Mouse (Mus musculus) bone marrow macrophage, adult 2 months (primary cell): ENCODE measurements around the gene Akap7. TPM values are rescaled to one million over a fixed set of nuclear protein-coding genes. Genes with fewer than 3 reads are reported as not detected.

Source experiments
- H3K27ac ChIP-seq: 2 replicates; pipeline ENCODE4 v1.5.1; 2012; ENCODE audit warnings: low read depth, low read length; ENCODE audit not compliant: insufficient read depth
- H3K4me1 ChIP-seq: 2 replicates; pipeline ENCODE4 v1.6.1; 2012; ENCODE audit warnings: low read length; ENCODE audit not compliant: control insufficient read depth, insufficient read depth
- H3K4me3 ChIP-seq: 2 replicates; pipeline ENCODE4 v1.5.1; 2012; ENCODE audit warnings: mild to moderate bottlenecking, low read length, moderate library complexity; ENCODE audit not compliant: insufficient read depth
- CTCF ChIP-seq: IDR thresholded peaks from 2 replicates; pipeline ENCODE4 v1.5.1; 2012; ENCODE audit warnings: low read depth, mild to moderate bottlenecking, low read length, moderate library complexity
- POLR2A ChIP-seq: IDR thresholded peaks from 2 replicates; pipeline ENCODE4 v1.6.1; 2012; ENCODE audit warnings: mild to moderate bottlenecking, low read depth, low read length, borderline replicate concordance
- polyA plus RNA-seq: library from polyadenylated mRNA; stranded (reverse); fragments of >200 nt; gene quantifications from 2 replicates; pipeline ENCODE4 v1.2.4, GENCODE M21; 2012; ENCODE audit not compliant: missing spikeins, insufficient read depth, insufficient read length

Gene Akap7
- polyA plus RNA-seq, 1 experiment = 26.0 TPM

DNA sequence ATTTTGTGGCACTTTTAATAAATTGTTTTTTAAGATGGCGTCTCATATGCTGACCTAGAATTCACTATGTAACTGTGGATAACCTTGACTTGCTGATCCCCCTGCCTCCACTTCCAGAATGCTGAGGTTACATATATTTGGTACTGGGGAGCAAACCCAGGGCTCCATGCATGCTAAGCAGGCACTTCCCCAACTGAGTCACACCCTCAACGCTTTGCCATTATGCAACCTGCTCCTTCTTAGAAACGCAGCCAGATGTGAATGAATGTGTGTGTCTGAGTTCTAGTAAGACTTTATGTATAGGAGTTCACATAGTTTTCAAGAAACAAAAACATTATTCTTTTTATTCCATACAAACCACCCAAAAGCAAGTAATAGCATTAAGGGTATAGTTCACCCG is 13.5 kb upstream of the Akap7 start:
- Histone ChIP-seq H3K27ac (peak overlapping the region; percentile 12; the same call in 1 of the 2 replicates), H3K4me1 (peaks cover 38% of the 10 kb centered on the region), H3K4me3 (no peak overlapping the region)
- TF ChIP-seq POLR2A (no peak), CTCF (no peak)

DNA sequence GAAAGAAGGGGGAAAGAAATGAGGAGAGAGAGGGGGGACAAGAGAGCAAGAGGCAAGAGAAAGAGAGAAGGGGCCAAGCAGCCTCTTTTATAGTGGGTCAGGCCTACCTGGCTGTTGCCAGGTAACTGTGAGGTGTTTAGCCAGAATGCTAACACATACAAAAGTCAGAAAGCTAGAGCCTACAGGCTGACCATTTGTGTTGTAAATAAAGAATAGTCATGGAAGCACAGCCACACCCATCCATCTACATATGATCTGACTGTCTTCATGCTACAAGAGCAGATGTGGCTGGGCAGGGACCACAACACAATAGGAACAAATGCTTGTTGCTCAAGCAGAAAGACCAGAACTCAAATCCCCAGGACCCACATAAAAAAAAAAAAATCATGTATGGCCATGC is 11.9 kb upstream of the Akap7 start:
- H3K4me1 ChIP-seq = peaks cover 38% of the 10 kb centered on the region
- H3K27ac ChIP-seq = peak overlapping the region; percentile 90
- TF ChIP-seq CTCF (no peak), POLR2A (no peak)
- no peak overlapping the region for H3K4me3 ChIP-seq

DNA sequence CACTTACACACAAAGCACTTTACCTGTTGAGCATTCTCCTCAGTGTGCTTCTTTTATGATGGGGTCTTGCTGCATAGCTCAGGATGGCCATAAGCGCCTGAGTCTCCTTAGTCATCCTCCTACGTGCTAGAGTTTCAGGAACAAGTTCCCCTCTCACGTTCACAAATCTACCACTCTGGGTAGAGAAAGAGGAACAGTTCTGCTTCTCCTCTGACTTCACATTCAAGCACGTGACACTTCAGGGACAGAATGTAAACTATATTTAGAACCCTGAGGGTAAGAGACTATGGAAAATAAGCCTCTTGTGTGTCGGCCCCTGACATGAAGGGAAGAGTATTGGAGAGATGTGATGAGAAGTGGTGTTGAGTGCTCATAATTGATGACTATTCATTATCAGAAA is 10.7 kb upstream of the Akap7 start:
- peaks cover 36% of the 10 kb centered on the region for H3K4me1 ChIP-seq
- TF ChIP-seq POLR2A (no peak), CTCF (no peak)
- H3K4me3 ChIP-seq = no peak overlapping the region
- H3K27ac ChIP-seq = peak overlapping the region; percentile 90

DNA sequence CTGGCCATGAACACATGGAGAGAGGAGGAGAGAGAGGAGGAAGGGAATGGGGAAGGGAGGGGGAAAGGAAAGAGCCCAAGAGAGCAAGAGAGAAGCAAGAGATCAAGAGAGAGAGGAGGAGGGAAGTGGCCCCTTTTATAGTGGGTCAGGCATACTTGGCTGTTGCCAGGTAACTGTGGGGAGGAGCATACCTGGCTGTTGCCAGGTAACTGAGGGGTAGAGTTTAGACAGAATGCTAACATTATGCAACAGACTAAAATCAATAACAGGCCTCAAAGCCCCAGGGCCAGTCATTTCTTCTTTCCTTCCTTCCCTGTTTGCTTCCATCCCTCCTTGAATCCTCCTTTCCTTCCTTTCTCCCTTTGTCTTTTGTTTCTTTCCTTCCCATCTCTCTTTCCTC is 10.0 kb upstream of the Akap7 start:
- TF ChIP-seq CTCF = no peak
- no peak for TF ChIP-seq POLR2A
- H3K27ac ChIP-seq = peak overlapping the region; percentile 86
- H3K4me3 ChIP-seq = no peak overlapping the region
- H3K4me1 ChIP-seq = peaks cover 41% of the 10 kb centered on the region

DNA sequence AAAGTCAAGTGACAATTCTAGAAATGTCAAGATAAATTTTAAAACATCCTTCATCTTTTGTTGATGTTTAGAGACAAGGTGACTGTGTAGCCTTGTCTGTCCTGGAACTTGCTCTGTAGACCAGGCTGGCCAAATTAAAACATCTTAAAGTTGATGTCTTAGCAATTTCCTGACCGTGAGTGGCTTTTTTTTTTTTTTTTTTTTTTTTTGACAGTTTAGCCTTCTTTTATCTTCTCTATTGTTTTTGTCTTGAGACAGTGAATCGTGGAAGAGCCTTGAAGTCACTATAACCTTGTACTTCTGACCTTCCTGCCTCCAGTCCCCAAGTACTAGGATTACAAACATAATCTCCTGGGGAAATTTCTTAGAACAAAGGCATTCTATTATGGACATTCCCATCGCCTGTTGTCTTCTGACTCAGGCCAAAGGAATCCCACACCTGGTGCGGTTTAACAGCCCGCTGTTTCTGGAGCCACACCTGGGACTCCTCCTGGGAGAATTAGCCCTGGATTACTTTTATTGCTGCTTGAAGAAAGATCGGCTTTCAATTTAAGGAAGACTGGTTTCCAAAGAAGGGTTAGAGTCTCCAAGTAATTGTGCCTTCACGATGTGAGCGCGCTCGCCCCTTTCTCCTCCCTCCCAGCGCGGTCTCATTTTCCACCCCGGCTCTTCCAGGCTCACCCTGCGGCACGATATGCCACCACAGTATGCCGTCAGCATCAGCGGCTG is 6.3 kb upstream of the Akap7 start:
- H3K4me1 ChIP-seq = peaks cover 30% of the 10 kb centered on the region
- no peak overlapping the region for H3K27ac ChIP-seq
- no peak overlapping the region for H3K4me3 ChIP-seq
- no peak for TF ChIP-seq CTCF
- no peak for TF ChIP-seq POLR2A

DNA sequence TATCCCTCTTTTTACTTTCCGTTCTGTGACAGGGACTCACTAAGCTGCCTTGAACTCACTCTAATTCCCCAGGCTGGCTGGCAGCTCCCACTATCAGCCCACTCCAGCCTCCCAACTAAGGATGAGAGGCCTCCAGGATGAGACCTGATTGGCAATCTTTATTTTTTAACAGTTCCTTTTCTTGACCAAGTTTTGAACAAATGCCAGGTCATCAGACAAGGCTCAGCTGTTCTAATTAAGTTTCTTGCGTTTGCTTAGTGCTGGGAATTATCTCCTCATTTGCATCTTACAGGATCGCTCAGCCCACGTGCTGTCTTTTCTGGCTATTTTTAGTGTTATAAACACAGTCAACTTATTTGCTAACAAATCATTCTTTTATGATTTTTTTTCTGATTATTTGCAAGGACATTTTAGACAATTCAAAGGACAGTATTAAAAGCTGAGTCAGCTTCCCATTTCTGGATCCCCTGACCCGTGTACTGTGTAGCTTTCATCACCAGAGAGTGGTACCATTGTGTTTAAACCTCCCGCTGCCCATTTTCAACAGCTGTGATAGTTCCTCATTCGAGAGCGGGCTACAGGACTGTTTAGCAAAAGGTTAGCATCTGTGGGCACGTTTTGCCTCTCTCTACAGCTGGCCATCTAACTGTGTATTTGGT is 4.0 kb upstream of the Akap7 start:
- Histone ChIP-seq H3K4me1 (peaks cover 19% of the 10 kb centered on the region), H3K4me3 (no peak overlapping the region), H3K27ac (0 out of 2 replicates have a peak overlapping the region, but pooled peaks have one; percentile 20)
- TF ChIP-seq CTCF (no peak), POLR2A (no peak)

DNA sequence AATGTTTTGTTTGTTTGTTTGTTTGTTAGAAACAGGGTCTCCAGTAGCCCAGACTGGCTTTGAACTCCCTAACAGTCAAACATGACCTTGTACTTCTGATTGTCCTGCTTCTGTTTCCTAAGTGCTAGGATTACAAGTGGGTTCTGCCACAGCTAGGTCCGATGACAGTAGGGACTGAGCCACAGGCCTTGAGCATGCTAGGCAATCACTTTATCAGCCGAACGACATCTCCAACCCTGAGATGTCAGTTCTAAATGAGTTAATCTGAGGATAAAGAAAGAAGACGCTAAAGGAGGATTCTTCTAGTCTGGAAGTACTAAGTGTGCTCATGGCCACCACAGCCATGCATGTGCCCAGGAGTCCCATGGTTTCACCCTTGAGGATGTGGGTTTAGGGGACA is 3.1 kb upstream of the Akap7 start:
- Histone ChIP-seq H3K4me1 (peaks cover 19% of the 10 kb centered on the region), H3K27ac (no peak overlapping the region), H3K4me3 (no peak overlapping the region)
- TF ChIP-seq CTCF (no peak), POLR2A (no peak)

DNA sequence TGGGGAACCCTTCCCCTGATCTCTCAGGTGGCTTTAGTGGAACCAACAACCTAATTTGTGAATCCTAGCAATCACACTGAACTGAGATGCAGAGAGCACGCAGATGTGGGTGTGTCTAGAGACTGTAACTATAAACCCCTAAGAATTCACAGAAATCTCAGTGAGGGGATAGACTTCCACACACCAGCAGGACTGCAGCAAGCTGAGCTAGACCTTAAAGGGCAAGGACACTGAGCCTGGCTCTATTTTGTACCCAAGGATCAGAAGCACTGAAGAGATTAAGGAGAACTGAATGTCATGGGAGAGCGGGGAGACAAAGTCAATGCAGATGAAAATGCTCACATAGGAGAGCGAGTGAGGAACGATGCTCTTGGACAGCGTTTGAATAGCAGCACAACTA is 2.3 kb upstream of the Akap7 start:
- no peak for TF ChIP-seq POLR2A
- TF ChIP-seq CTCF = no peak
- no peak overlapping the region for H3K4me3 ChIP-seq
- no peak overlapping the region for H3K27ac ChIP-seq
- peaks cover 19% of the 10 kb centered on the region for H3K4me1 ChIP-seq

DNA sequence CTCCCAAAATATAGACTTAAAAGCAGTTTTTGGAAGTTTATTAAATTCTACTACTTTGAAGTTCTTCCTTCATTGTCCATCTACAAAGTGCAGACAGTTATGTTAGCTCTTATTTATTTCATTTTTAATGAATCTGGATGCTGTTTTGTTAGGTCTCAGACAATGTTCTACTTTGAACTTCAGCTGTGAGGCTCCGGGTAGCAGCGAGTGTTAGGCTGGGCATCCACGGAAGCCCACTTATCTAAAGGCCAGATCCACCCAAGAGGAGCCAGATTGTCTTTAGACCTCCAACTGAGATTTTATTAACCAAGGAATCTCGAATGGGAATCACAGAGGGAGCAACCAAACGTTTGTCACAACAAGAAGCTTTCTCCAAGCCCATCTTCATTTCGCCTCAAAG is 2.5 kb downstream of the Akap7 start:
- Histone ChIP-seq H3K4me1 (peaks cover 2% of the 10 kb centered on the region; the same call in 1 of the 2 replicates), H3K4me3 (no peak overlapping the region), H3K27ac (no peak overlapping the region)
- TF ChIP-seq CTCF (no peak), POLR2A (no peak)

DNA sequence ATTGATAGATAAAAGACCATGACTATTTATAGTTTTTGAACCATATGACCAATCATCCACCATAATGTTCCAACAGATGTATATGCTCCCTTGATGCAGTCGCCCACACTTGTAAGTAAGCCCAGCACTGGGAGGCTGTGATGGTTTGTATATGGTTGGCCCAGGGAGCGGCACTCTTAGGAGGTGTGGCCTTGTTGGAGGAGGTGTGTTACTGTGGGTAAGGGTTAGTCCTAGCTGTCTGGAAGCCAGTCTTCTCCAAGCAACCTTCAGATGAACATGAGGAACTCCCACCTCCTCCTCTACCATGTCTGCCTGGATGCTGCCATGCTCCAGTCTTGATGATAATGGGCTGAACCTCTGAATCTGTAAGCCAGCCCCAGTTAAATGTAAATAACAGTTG is 3.1 kb downstream of the Akap7 start:
- Histone ChIP-seq H3K4me1 (peaks cover 2% of the 10 kb centered on the region; the same call in 1 of the 2 replicates), H3K27ac (no peak overlapping the region), H3K4me3 (no peak overlapping the region)
- no peak for TF ChIP-seq POLR2A
- TF ChIP-seq CTCF = no peak

DNA sequence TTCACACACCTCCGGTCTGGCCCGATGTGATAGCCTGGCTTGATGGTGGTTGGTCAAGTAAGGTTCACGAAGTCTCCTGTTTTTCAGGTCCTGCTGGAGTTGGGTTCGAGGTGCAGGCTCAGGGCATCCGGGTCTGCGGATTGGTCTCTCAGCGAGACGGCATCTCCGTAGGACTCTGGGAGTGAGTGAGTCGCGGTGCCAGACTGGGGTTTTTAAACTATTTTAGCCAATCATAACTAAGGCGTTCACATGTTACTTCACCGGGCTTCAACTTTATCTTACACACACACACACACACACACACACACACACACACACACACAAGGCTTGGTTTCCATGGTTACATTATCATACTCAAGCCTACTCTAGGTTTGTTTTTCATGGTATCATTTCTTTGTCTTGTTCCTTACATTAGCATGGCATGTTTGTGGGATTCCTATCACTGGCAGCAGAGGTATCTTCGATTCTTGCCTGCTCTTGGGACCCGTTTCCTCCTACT is 8.6 kb downstream of the Akap7 start:
- Histone ChIP-seq H3K4me3 (no peak overlapping the region), H3K27ac (no peak overlapping the region), H3K4me1 (peaks cover 34% of the 10 kb centered on the region)
- TF ChIP-seq POLR2A (no peak), CTCF (no peak)
